Mouse (Mus musculus) forebrain, embryonic 12.5 days (tissue): ENCODE measurements at regions not wholly inside any gene's neighbourhood (a gene's known extent, or its start where the extent isn't known, plus 50 kb on each side); places are given as distances from the start of the nearest gene placed in this dataset.

Source experiments
- ATAC-seq: fragments of 200-750 bp; cut with Nextera tagmentation; 2 replicates; pipeline ENCODE4 v1.8.0; 2017; ENCODE audit warnings: moderate TSS enrichment; ENCODE audit not compliant: low FRiP score
- H3K27ac ChIP-seq: fragments of 300-500 bp; sonication (generic); 2 replicates; pipeline ENCODE4 v1.5.1; 2016; ENCODE audit warnings: mild to moderate bottlenecking
- H3K27me3 ChIP-seq: fragments of 300-500 bp; sonication (generic); 2 replicates; pipeline ENCODE4 v1.6.1; 2016; ENCODE audit warnings: mild to moderate bottlenecking
- H3K36me3 ChIP-seq: fragments of 300-500 bp; sonication (generic); replicated peaks from 2 replicates; pipeline ENCODE4 v1.6.1; 2016; ENCODE audit warnings: mild to moderate bottlenecking
- H3K4me1 ChIP-seq: fragments of 300-500 bp; sonication (generic); 2 replicates; pipeline ENCODE4 v1.6.1; 2016
- H3K4me2 ChIP-seq: fragments of 300-500 bp; sonication (generic); 2 replicates; pipeline ENCODE4 v1.6.1; 2016; ENCODE audit warnings: mild to moderate bottlenecking, moderate library complexity
- H3K4me3 ChIP-seq: fragments of 300-500 bp; sonication (generic); replicated peaks from 2 replicates; pipeline ENCODE4 v1.5.1; 2016; ENCODE audit warnings: mild to moderate bottlenecking
- H3K9ac ChIP-seq: fragments of 300-500 bp; sonication (generic); 2 replicates; pipeline ENCODE4 v1.6.1; 2016; ENCODE audit warnings: mild to moderate bottlenecking
- H3K9me3 ChIP-seq: fragments of 300-500 bp; sonication (generic); 2 replicates; pipeline ENCODE4 v1.6.1; 2016
- WGBS: fragments of 180-500 bp; shearing (Covaris S2); methylation state at CpG from one replicate; pipeline ENCODE4 v1.1.7; 2016; 5-methylcytosine and 5-hydroxymethylcytosine counted together

DNA sequence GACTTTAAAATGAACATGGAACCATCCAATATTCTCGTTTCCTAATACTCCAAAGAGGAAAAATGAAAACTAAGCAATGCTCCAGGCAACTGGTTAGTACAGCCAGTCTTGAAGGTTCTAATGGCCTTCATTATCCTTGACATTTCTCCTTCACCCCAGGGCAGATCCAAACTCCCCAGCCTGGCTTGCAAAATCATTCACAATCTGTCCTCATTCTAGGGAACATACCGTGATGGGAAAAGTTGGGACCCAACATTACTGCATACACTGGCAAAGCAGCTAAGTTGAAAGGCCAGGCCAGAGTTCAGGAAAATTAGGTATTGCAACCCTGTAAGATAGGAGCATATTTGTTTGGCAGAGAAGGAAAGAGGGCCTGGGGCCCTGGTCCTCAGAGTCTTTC lies 889.9 kb upstream of the A1bg start:
- Histone ChIP-seq H3K27ac (no peak overlapping the region), H3K4me2 (no peak overlapping the region), H3K9ac (no peak overlapping the region), H3K27me3 (no peaks in the 10 kb centered on the region), H3K4me1 (no peaks in the 10 kb centered on the region), H3K36me3 (no peaks in the 10 kb centered on the region), H3K4me3 (no peak overlapping the region), H3K9me3 (no peaks in the 10 kb centered on the region)
- 85% methylated on average over 2 of the region's 2 CpGs for WGBS
- no peak for ATAC-seq

DNA sequence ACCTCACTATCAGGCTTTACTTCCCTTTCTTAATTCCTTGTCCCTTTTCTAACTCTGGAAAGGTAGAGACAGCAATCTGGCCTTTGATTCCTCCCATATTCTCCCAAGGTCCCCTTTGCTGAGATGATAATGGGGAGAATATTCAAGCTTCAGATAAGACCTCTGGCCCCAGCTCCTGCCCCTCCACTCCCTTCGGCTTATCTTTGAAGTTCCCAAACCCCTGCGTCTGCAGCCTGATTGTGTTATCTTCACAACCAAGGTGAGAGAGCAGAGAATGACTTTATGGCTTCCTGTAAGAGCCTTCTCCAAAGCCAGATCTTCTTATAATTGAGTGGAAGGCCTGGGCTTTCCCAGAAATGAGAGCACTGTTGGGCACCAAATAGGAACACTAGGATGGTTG lies 882.6 kb upstream of the A1bg start:
- no peak for ATAC-seq
- H3K9me3 ChIP-seq = no peaks in the 10 kb centered on the region
- H3K4me3 ChIP-seq = no peak overlapping the region
- no peaks in the 10 kb centered on the region for H3K27me3 ChIP-seq
- H3K27ac ChIP-seq = no peak overlapping the region
- H3K4me1 ChIP-seq = no peaks in the 10 kb centered on the region
- no peak overlapping the region for H3K9ac ChIP-seq
- H3K4me2 ChIP-seq = no peak overlapping the region
- 83% methylated on average over 2 of the region's 2 CpGs for whole genome bisulfite sequencing
- H3K36me3 ChIP-seq = no peaks in the 10 kb centered on the region

DNA sequence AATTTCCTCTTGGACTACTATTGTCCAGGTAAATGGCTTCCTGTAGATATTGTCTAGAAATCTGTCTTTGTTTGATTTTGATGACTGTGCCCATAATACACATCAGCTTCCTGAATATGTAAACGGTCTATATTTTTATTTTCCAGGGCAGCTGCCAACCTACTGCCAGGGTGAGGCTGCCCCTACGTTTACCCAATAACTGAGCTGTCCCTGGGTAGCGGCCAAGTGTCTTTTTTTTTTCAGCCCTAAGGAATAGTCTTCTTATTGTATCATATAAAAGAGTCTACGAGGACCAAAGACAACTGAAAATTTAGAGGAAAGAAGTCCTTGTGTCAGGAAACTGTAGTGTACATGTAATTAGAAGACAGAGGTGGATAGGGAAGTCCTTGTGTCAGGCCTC lies 877.3 kb upstream of the A1bg start:
- Histone ChIP-seq H3K9me3 (no peaks in the 10 kb centered on the region), H3K36me3 (no peaks in the 10 kb centered on the region), H3K4me3 (no peak overlapping the region), H3K27me3 (no peaks in the 10 kb centered on the region), H3K9ac (no peak overlapping the region), H3K27ac (no peak overlapping the region), H3K4me1 (no peaks in the 10 kb centered on the region), H3K4me2 (no peak overlapping the region)
- 81% methylated on average over 4 of the region's 4 CpGs for WGBS
- no peak for ATAC-seq

DNA sequence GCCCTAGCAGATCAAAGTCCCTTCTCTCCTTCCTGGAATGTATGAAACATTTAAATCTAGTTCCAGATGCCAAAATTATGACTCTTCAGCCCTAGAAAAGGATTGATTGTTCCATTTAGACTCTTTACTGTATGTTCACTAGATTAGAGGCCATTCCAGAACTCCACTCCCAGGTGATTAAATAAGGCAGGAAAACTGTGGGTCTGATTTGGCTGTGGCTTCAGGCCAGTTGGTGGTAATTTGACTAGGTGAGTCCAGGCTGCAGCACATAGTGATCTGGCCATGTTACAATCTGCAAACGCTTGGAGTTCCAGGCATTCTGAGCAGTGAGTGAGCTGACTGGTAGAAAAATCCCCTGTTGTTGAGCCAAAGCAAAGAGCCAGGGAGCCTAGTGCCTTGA lies 875.0 kb upstream of the A1bg start:
- no peaks in the 10 kb centered on the region for H3K4me1 ChIP-seq
- no peak overlapping the region for H3K4me2 ChIP-seq
- no peak for ATAC-seq
- no peaks in the 10 kb centered on the region for H3K27me3 ChIP-seq
- H3K9ac ChIP-seq = no peak overlapping the region
- no peak overlapping the region for H3K4me3 ChIP-seq
- H3K9me3 ChIP-seq = no peaks in the 10 kb centered on the region
- no peak overlapping the region for H3K27ac ChIP-seq
- 89% methylated on average over 1 of the region's 1 CpGs for WGBS
- no peaks in the 10 kb centered on the region for H3K36me3 ChIP-seq

DNA sequence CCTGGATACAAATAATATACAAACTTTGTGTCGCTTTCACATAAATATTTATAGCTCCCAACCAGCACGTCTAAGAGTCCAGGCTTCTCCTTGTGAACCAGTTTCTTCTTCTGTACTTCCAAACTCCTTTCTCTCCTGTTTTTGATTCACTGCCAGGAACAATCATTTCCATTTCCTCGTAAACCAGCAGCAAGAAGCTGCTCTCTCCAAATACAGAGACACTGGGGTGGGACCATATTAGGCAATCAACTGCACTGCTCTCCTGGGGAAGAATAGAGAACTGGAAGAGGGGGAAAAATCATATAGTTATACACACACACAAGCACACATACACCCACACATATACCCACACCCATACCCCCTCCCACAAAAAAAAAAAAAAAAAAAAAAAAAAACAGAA lies 871.7 kb upstream of the A1bg start:
- H3K4me2 ChIP-seq = no peak overlapping the region
- no peaks in the 10 kb centered on the region for H3K36me3 ChIP-seq
- H3K27me3 ChIP-seq = no peaks in the 10 kb centered on the region
- H3K4me3 ChIP-seq = no peak overlapping the region
- H3K9me3 ChIP-seq = no peaks in the 10 kb centered on the region
- no peak for ATAC-seq
- H3K9ac ChIP-seq = no peak overlapping the region
- no peak overlapping the region for H3K27ac ChIP-seq
- 91% methylated on average over 3 of the region's 3 CpGs for WGBS
- H3K4me1 ChIP-seq = no peaks in the 10 kb centered on the region

DNA sequence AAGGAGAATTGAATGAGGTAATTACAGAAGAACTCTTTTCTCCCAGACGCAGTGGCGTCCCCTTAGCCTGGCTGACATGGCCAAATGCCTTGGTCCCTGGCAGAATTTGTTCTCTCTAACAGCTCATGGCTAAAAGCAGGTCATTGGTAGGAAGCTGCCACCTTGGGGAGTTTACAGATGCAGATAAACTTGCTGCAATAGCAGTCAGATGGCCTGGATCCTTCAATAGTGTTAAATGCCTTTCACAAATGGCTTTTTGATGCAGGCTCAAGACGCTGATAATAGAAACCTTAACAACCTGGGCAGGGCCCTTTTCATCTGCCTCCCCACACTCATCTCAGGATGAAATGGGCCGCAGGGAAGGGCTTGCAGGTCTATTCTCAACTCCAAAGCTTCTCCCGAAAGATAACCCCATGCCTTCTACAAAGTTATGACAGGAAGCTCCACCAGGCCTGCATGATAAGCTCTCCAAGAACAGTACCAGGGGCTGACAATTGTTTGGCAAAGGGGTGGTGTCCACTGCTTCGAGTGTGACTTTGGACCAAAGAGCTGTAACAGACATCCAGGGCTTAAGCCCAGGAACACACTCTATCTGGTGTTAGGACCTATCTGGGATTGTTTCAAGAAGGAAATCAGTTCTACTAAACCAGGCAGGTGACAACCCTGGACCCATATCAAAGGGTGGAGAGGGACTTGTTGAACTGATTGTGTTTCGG lies 867.2 kb upstream of the A1bg start:
- Histone ChIP-seq H3K9ac (no peak overlapping the region), H3K4me1 (no peaks in the 10 kb centered on the region), H3K4me3 (no peak overlapping the region), H3K4me2 (no peak overlapping the region), H3K27me3 (no peaks in the 10 kb centered on the region), H3K9me3 (no peaks in the 10 kb centered on the region), H3K36me3 (no peaks in the 10 kb centered on the region), H3K27ac (no peak overlapping the region)
- WGBS = 78% methylated on average over 7 of the region's 7 CpGs
- ATAC-seq = no peak

DNA sequence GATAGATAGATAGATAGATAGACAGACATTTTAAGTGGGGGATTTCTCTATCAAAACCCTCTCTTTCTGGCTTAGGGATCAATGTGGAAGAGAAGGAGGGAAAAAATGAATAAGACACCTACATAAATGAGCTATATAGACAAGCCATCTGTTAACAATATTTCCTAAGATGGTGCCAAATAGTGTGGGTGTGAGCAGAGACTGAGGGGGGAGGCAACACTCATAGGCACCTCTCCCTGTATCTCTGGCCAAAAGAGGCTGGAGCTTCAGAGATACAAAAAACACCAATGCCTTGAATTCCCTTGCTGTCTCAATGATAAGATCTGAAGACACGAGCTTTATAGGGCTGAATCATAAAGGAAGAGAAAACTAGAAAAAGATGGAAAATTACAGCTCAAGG lies 864.2 kb upstream of the A1bg start:
- Histone ChIP-seq H3K36me3 (no peaks in the 10 kb centered on the region), H3K4me3 (no peak overlapping the region), H3K27me3 (no peaks in the 10 kb centered on the region), H3K4me1 (no peaks in the 10 kb centered on the region), H3K9me3 (no peaks in the 10 kb centered on the region), H3K4me2 (no peak overlapping the region), H3K27ac (no peak overlapping the region), H3K9ac (no peak overlapping the region)
- WGBS = 93% methylated on average over 1 of the region's 1 CpGs
- no peak for ATAC-seq

DNA sequence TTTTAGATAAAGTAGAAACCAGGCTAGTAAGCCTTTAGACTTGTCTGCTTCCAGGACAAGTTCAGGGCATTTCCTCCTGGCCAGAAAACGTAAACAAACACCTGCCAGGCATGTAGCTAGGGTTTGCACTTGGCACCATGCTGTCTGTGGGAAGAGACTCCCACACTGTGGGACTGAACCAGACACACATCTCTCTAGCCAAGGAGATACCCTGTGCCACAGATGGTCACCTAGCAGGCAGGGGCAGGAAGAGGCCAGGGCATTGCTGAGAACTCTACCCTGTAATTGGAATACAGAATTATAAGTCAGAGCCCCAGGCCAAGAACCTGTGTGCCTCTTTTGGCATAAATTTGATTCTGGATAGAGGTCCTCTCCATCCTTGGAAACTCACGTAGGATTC lies 858.7 kb upstream of the A1bg start:
- Histone ChIP-seq H3K9me3 (no peaks in the 10 kb centered on the region), H3K4me3 (no peak overlapping the region), H3K27me3 (no peaks in the 10 kb centered on the region), H3K36me3 (no peaks in the 10 kb centered on the region), H3K4me1 (no peaks in the 10 kb centered on the region), H3K9ac (no peak overlapping the region), H3K27ac (no peak overlapping the region), H3K4me2 (no peak overlapping the region)
- no peak for ATAC-seq
- 79% methylated on average over 2 of the region's 2 CpGs for WGBS

DNA sequence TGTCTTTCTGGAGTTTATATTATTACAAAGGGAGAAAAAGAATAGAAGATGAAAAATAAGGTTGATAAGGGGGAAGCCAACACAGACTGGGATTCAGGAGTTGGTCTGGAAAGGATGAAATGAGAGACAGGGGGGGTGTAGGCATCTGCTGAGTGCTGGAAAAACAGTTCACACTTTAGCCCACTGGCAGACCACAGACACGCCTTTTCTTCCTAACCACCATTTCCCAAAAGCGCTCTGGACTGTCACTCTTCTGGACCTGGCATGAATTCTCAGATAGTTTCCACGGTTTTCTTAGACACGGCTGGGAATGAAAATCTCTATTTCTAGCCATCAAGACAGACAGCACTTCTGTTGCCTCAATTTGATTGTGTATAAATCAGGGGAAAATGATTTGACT lies 850.2 kb upstream of the A1bg start:
- no peaks in the 10 kb centered on the region for H3K36me3 ChIP-seq
- no peak overlapping the region for H3K4me2 ChIP-seq
- H3K4me1 ChIP-seq = no peaks in the 10 kb centered on the region
- WGBS = 93% methylated on average over 4 of the region's 4 CpGs
- no peak for ATAC-seq
- H3K9ac ChIP-seq = no peak overlapping the region
- no peak overlapping the region for H3K4me3 ChIP-seq
- no peaks in the 10 kb centered on the region for H3K27me3 ChIP-seq
- no peak overlapping the region for H3K27ac ChIP-seq
- H3K9me3 ChIP-seq = no peaks in the 10 kb centered on the region

DNA sequence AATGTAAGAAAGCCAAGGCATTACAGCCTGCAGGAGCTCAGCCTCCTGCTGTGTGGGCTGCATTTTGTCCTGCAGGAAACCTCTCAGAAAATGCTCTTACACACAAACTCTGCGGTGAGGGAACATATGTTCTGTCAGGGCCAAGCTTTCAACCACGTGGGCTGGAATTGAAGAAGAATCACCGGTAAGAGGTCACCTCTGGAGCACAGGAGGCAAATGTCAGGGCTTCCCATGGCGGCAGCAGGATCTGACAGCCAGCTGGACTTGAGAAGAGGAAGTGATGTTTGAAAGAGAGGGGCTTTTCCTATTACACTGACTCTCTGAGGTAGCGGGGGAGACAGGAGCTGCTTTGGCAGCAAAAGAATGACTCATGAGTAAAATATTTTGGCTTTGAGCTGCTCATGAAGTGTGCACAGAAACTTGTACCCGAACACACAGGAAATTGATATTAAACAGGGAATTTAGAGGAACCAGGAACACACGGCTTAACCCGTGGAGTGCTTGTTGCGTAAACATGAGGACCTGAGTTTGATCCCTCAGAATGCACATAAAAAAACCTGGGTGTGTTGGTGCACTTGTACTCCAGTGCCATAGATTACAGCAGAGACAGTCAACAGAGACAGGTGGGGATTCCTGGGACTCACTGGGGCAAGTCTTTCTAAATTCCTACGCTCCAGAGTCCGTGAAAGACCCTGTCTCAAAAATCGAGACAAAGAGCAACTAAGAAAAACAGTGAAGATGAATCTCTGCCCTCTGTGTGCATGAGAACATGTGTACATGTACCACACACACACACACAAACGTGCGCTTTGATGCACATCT lies 848.1 kb upstream of the A1bg start:
- Histone ChIP-seq H3K4me1 (no peaks in the 10 kb centered on the region), H3K9ac (no peak overlapping the region), H3K36me3 (no peaks in the 10 kb centered on the region), H3K4me2 (no peak overlapping the region), H3K27ac (no peak overlapping the region), H3K27me3 (no peaks in the 10 kb centered on the region), H3K4me3 (no peak overlapping the region), H3K9me3 (no peaks in the 10 kb centered on the region)
- no peak for ATAC-seq
- WGBS = 65% methylated on average over 14 of the region's 14 CpGs

DNA sequence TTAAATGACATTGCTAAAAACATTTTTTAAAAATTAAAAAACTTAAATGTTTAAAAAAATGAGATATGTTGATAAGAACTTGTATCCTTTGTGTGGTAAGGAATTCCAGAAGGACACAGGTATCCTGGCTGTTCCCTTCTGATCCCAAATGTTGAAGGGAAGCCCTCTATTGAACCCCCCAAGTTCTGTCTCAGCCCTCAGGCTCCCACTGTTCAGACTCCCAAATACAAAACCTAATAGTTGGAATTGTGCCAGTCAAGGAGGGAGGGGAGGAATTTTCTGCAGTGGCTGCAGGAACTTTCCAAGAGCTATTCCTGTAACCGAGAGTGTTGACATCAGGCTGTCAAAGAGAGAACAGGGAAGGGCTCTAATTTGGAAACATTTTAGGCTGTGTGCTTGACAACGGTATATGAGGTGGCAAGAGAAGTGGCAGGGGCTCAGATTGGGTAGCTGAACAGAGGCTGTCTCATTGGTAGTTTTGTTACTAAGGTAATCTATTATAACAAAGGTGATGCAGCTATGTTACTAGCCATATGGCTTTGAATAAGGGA lies 843.8 kb upstream of the A1bg start:
- 55% methylated on average over 2 of the region's 2 CpGs for WGBS
- Histone ChIP-seq H3K27ac (no peak overlapping the region), H3K4me3 (no peak overlapping the region), H3K36me3 (no peaks in the 10 kb centered on the region), H3K27me3 (no peaks in the 10 kb centered on the region), H3K9me3 (no peaks in the 10 kb centered on the region), H3K4me1 (no peaks in the 10 kb centered on the region), H3K4me2 (no peak overlapping the region), H3K9ac (no peak overlapping the region)
- no peak for ATAC-seq

DNA sequence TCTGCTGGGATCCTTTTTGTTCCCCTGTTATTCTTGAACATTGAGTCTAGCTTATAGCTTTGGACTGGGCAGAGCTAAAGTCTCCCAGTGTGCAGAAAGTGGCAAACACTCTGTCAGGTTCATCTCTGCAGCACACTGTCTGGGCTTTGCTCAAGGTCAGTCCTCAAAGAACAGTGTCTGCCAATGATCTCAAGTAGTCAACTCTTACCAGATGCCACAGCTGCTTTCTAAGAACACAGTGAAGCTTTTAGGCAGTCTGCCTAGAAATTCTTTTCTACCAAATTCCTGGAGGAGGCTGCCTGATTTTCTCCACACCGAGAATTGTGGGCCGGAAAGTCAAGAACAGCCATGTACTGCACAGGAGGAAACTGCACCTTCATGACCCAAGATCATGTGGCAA lies 831.0 kb upstream of the A1bg start:
- Histone ChIP-seq H3K27me3 (no peaks in the 10 kb centered on the region), H3K27ac (no peak overlapping the region), H3K4me3 (no peak overlapping the region), H3K4me2 (no peak overlapping the region), H3K4me1 (no peaks in the 10 kb centered on the region), H3K36me3 (no peaks in the 10 kb centered on the region), H3K9ac (no peak overlapping the region), H3K9me3 (no peaks in the 10 kb centered on the region)
- ATAC-seq = no peak
- WGBS = 87% methylated on average over 2 of the region's 2 CpGs

DNA sequence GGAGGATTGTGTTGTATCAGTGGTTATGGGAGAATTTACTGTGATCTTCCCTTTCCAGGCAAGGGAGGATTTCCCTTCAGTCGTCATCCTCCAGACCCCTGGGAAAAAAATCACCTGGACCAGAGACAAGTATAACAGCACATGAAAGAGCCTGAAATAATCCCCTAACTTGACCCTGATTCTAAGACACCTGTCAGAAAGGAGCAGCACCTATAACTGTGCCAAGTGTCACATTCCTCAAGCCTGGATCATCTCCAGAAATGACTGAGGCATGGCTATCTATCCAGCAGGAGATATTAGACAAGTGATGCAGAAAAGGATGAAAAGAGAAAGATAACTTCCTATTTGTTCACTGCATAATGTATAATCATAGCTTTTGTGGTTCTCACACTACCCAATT lies 800.9 kb upstream of the A1bg start:
- Histone ChIP-seq H3K4me2 (no peak overlapping the region), H3K27me3 (no peaks in the 10 kb centered on the region), H3K4me1 (no peaks in the 10 kb centered on the region), H3K9ac (no peak overlapping the region), H3K4me3 (no peak overlapping the region), H3K36me3 (no peaks in the 10 kb centered on the region), H3K27ac (no peak overlapping the region), H3K9me3 (no peaks in the 10 kb centered on the region)
- 61% methylated on average over 1 of the region's 1 CpGs for WGBS
- no peak for ATAC-seq
